Mouse (Mus musculus) left cerebral cortex, adult 2 months (tissue): ENCODE data around the gene Slpi. TPM values are rescaled to one million over a fixed set of nuclear protein-coding genes. Genes with fewer than 3 reads are reported as not detected.

Experiments
- DNase-seq, 2 experiments: peaks; one replicate each; pipeline ENCODE4 v3.0.0; 2021 to 2022; ENCODE audit warnings: low spot score in 2 of 2, mixed read lengths in 1 of 2; ENCODE audit errors: extremely low spot score in 1 of 2
- H3K27ac ChIP-seq: fragments of 200-600 bp; 2 replicates; pipeline ENCODE4 v1.8.1; 2022
- H3K4me3 ChIP-seq: fragments of 200-600 bp; 2 replicates; pipeline ENCODE4 v1.8.1; 2022
- CTCF ChIP-seq: fragments of 200-600 bp; IDR thresholded peaks from 2 replicates; pipeline ENCODE4 v1.8.1; 2022; ENCODE audit warnings: antibody characterized with exemption, mild to moderate bottlenecking, moderate library complexity
- intact Hi-C: fragments of 180-260 bp; cut with DNase I; formaldehyde crosslinking; loops from one replicate; pipeline ENCODE4 v1.15.1; 2025
- microRNA-seq, 2 experiments: library from miRNA; unstranded; fragments of <30 nt; microRNA quantifications; one replicate each; pipeline ENCODE4 v1.2.0; 2021
- total RNA-seq, 2 experiments: library from RNA; stranded (reverse); gene quantifications; 2 replicates each; pipeline ENCODE4 v1.2.3; 2021

The Slpi gene
- total RNA-seq, 2 experiments from 2014 or later = not detected

DNA sequence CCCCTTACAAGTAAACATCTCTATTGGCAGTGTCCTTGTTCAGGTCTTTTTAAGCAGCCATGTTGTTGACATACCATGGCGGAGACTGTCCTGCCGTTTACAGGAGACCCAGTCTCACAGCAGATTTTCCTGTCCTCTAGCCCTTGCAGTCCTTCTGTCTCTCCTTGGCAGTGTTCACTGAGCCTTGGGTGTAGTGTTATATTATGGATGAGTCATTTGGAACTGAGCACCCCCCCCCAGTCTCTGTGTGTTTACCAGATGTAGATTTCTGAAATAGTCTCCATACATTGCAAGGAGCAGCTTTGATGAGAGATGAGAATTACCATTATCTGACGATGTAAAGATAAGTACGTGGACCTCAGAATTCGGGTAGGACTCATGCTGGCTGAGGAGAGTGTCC lies 76.3 kb downstream of the Slpi start:
- intact Hi-C loops = loop anchor here (2.0 to 5.0 kb wide), 2 partner anchors 100 to 138 kb away; no protein-coding TSS in a partner anchor

More for the DNA sequence above, 76.3 kb downstream of the Slpi start:
- no peak for TF ChIP-seq CTCF
- Histone ChIP-seq H3K4me3 (no peak overlapping the region), H3K27ac (no peak overlapping the region)
- no peak for DNase-seq

Small RNA genes within 50 kb of the gene (microRNA-seq; reads per million reads assigned to microRNA genes)
- gene Mir7678 = 0 reads per million in 2 experiments

Other genes starting within 250 kb of the Slpi start
- gene Kcns1, start 218.0 kb downstream of the Slpi start, total RNA-seq = 10 to 100 TPM; 20.3 to 20.7 TPM
- not detected for gene Wfdc5, start 206.4 kb downstream of the Slpi start, total RNA-seq
- gene Wfdc12, start 198.5 kb downstream of the Slpi start, total RNA-seq = not detected
- not detected for gene Wfdc15a, start 189.0 kb downstream of the Slpi start, total RNA-seq
- not detected for gene Wfdc15b, start 167.4 kb downstream of the Slpi start, total RNA-seq
- not detected for gene Svs2, start 150.6 kb downstream of the Slpi start, total RNA-seq
- gene Svs3b, start 132.5 kb downstream of the Slpi start, total RNA-seq = not detected
- gene Svs4, start 110.6 kb downstream of the Slpi start, total RNA-seq = not detected
- not detected for gene Svs3a, start 99.8 kb downstream of the Slpi start, total RNA-seq
- not detected for gene Svs6, start 72.3 kb downstream of the Slpi start, total RNA-seq
- not detected for gene Svs5, start 56.4 kb downstream of the Slpi start, total RNA-seq
- gene Rbpjl, start 14.0 kb upstream of the Slpi start, total RNA-seq = under 1 TPM; 0.20 to 0.23 TPM
- gene Matn4, start 16.1 kb upstream of the Slpi start, total RNA-seq = 10 to 100 TPM; 10.4 to 11.0 TPM
- 10 to 100 TPM; 78.7 to 93.2 TPM for gene Sdc4, start 54.8 kb upstream of the Slpi start, total RNA-seq
- 10 to 100 TPM; 40.8 to 41.3 TPM for gene Sys1, start 67.9 kb upstream of the Slpi start, total RNA-seq
- gene Gm20458, start 71.9 kb upstream of the Slpi start, total RNA-seq = 10 to 100 TPM; 10.2 to 14.1 TPM
- not detected for gene Trp53tg5, start 84.6 kb upstream of the Slpi start, total RNA-seq
- gene Dbndd2, start 97.0 kb upstream of the Slpi start, total RNA-seq = 100 to 1,000 TPM; 102 to 106 TPM
- 10 to 100 TPM; 86.3 to 87.0 TPM for gene Pigt, start 108.4 kb upstream of the Slpi start, total RNA-seq
- 1 to 10 TPM in 1 of 2 experiments, under 1 TPM in 1; 0.70 to 1.3 TPM for gene Wfdc2, start 173.3 kb upstream of the Slpi start, total RNA-seq
- gene Spint3, start 184.4 kb upstream of the Slpi start, total RNA-seq = not detected
- not detected for gene Wfdc6a, start 196.4 kb upstream of the Slpi start, total RNA-seq
- gene Eppin, start 204.5 kb upstream of the Slpi start, total RNA-seq = not detected
- gene Wfdc6b, start 224.4 kb upstream of the Slpi start, total RNA-seq = not detected
- gene Wfdc8, start 224.5 kb upstream of the Slpi start, total RNA-seq = not detected
- gene Wfdc16, start 249.7 kb upstream of the Slpi start, total RNA-seq = not detected